Mouse (Mus musculus): ENCODE measurements around the gene Agpat2.

- TF ChIP-seq CTCF (IDR thresholded peaks at IDR 0.05; ENCODE audit: insufficient read depth, low read length) (no peak), POLR2A (IDR thresholded peaks at IDR 0.05; ENCODE audit: borderline replicate concordance, extremely low read depth, low read depth, low read length) (no peak)
These were observed 7.7 kb upstream of the Agpat2 start for GRCm38 (mm10) chr2:26611896-26612295.

All from lung, adult 2 months (tissue).